Mouse (Mus musculus) G1E (cell line): Measurements from ENCODE around the gene Klre1.

Experiments
- CTCF ChIP-seq: IDR thresholded peaks from 2 replicates; pipeline ENCODE4 v1.5.1; 2012; ENCODE audit warnings: low read depth, low read length, inconsistent platforms, mixed read lengths
- GATA1 ChIP-seq: IDR thresholded peaks from 2 replicates; pipeline ENCODE4 v1.6.1; 2012; ENCODE audit warnings: borderline replicate concordance, low read length, inconsistent platforms, mixed read lengths
- POLR2AphosphoS5 ChIP-seq: IDR thresholded peaks from 2 replicates; pipeline ENCODE4 v1.6.1; 2012; ENCODE audit warnings: low read depth, low read length, inconsistent platforms; ENCODE audit not compliant: insufficient replicate concordance

GRCm38 (mm10) chr6:129543709-129544606 lies 33.7 kb upstream of the Klre1 start:
- TF ChIP-seq CTCF = peak; percentile 90
- no peak for TF ChIP-seq POLR2AphosphoS5
- no peak for TF ChIP-seq GATA1
